Mouse (Mus musculus) cerebellum, adult (tissue): ENCODE data around the gene Cyp2d22.
"Not testable (repeated sequence)": the region's sequence is repeated elsewhere in the genome, so short reads cannot be mapped to it uniquely, and the experiment has no call there.

Experiments used
- ATAC-seq: cut with Nextera tagmentation; 2 replicates; pipeline ENCODE4 v1.9.2; 2017; ENCODE audit warnings: mild to moderate bottlenecking, moderate library complexity, mixed read lengths; ENCODE audit not compliant: insufficient number of reproducible peaks, low FRiP score, low TSS enrichment

Gene Cyp2d22

DNA sequence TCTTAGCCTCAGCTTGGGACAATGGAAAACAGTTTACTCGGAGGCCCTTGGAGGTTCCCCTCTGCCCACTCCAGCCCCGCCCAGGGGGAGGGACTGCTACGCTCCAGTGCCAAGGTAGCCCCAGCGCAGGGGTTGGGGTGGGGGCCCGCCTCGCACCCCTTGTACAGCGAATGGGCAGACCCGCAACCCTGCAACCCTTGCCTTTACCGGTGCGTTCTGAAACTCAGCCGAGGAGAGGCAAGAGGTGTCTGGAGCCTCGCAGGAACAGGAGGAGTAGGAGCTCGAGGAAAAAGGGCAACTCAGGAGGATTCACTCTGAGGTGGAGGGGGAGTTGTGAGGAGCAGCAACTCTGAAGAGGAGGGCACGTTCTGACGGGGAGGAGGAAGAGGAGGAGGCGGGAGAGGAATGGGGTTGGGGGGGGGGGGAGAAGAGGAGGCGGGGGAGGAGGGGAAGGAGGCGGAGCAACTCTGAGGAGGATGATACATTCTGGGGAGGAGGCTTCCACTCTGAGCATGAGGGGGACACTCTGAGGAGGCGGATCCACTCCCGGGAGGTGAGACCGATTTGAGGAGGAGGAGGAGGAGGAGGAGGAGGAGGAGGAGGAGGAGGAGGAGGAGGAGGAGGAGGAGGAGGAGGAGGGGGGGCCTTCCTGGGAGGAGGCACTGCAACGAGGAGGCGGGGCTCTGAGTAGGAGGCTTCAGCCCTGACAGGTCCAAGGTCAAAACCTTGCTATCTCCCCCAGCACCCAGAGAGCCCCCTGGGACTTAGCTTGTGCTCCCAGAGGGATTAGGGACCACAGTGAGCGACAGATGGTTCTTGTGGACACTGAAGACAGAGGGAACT, at the start of gene Cyp2d22:
TSS of gene Cyp2d22 (minus strand) at position 390 of the 843 bp plus-strand sequence.
- ATAC-seq = peak; percentile 81

DNA sequence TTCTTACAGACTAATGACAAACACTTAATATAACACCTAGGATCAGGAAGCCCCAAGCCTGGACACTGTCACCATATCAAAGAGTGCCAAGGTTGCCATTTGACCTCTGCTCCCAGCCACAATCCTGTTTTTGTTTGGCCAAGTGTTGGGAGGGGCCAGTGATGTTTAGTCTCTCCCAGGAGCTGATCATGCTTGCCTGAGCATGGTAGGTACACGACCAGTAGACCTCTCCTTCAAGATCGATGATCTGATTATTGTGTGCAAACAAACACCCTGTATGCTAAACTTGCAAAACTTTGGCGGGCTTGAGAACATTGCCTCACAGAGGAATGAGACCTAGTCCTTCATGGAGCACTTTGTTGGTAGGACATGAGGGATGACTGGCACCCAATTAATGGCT, 43.4 kb upstream of the Cyp2d22 start:
- no peak for ATAC-seq

DNA sequence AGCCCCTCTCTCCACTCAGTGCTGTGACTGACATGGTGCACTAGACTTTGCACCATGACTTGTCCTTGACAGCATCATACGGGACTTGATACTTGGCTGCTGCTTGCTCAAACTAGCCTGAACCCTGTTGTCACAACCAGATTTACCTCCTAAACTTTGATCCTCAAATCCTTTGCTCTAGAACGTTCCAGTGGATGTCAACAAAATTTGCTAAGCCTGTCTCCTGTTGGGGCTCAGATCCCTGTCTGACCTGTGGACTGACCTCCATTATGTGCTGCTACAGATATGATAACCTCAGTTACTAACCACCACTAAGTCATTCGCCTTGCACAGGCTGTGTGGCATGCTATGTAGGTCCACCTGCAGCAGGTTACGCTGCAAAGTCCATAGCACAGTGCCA, 42.9 kb upstream of the Cyp2d22 start:
- ATAC-seq = no peak

DNA sequence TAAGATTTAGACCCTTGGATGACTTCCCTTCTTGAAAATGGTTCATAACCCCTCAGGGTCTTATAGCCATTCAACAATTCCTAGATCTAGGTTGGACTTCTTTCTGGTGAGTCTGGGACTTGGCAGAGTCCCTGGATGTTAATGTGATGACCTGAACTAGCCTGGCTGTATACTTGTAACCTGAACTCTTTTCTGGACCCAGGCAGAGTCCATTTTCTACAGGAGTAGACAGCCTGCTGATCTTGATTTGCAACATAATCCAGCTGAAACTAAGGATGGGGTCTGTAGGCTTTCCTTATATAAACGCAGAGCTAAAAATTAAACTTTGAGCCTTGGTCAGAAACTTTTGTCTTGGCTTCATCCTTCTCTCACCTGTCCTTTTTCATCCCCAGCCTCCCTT, 38.6 kb upstream of the Cyp2d22 start:
- no peak for ATAC-seq

DNA sequence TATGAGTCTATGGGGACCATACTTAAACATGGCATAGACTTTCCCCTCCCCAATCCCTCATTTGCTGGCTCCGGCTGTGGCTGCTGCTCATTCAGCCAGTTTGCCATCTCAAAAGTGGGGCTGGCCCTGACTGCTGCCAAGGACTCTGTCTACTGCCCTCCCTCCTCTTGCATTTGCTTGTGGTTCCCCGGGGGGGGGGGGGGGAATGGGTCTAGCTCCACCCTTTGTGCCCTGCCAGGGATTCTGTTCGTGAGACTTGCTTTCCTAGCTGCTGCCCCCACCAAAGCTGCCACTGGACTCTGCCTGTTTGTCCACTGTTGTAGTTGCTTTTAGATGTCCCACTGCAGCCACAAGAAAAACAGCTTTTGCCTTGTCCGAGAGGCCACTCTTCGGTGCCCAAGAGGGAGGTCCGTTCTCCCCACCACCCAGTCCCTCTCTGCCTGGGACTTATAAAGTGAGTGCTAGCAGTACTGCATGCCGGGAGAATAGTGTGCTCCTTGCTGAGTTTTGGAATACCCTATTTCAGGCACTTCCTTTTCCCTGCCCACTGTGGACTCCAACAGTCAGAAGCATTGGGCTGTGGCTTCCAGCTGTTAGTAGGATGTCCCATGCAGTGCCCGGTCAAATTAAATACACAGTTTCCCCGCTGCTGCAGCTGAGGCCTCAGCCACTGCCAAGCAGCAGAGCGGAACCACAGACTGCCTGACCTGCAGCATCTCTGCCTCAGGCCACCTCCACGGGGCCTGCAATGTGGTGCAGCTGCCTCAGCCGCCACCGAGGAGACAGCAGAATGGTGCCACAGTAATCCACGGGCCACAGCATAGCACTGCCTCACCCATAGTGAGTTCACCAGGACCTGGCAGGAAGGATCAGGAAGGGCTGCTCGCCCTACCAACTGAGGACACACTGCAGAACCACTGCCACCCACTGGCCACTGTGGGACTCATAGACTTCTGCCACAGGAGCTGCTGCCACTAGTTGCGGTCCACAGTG, 37.0 kb upstream of the Cyp2d22 start:
- peak; percentile 99 for ATAC-seq

DNA sequence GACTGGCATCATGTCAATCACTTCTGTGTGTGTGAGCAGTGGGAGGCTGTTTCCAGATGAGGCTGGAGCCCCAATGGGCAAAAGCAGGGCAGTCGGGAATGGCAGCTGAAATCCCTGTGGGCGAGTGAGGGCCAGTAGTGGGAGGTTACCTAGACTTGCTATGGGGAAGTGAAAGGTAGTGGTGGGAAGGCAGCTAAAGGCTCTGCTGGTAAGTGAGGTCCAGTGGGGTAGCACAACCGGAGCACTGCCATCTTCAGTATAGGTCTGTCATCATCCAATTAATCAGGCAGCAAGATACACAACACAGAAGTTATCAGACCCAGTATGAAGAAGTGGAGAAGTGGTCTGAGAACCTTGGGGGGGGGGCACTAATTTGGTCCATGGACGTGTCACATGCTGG, 27.5 kb upstream of the Cyp2d22 start:
- ATAC-seq = no peak

DNA sequence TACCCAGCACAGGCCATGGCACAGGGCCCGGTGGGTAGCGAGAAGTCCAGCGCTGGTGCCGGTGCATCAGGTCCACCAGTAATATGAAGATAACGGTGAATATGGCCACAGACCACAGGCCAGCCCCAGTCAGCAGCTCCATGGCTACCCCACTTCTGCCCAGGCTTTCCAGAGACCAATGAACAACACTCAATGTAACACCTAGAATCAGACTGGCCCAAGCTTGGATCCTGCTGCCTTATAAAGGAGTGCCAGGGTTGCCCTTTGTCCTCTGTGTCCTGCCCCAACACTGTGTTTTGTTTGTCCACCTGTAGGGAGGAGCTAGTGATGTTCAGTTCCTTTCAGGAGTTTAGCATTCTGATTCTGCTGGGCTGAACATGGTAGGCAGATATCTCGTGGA, 26.9 kb upstream of the Cyp2d22 start, which contains the start of gene Cyp2d10:
TSS of gene Cyp2d10 (minus strand) at position 215 of the 400 bp plus-strand sequence.
- no peak for ATAC-seq

DNA sequence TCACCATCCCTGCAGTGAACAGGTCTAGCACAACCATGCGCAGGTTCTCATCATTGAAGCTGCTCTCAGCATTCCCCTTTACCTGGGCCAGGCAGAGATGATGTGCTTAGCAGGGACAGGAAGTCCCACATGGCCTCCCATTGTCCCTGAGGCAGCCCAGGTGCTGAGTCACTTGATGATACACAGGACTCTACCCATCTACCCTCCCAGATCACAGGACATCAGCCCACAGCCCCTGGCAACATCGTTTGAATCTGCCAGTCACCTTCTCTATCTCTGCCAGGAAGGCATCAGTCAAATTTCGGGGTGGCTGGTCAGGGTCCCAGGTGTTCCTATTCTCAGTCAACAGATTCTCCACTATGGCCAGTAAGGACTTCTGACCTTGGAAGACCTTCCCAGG, 24.1 kb upstream of the Cyp2d22 start:
- no peak for ATAC-seq

DNA sequence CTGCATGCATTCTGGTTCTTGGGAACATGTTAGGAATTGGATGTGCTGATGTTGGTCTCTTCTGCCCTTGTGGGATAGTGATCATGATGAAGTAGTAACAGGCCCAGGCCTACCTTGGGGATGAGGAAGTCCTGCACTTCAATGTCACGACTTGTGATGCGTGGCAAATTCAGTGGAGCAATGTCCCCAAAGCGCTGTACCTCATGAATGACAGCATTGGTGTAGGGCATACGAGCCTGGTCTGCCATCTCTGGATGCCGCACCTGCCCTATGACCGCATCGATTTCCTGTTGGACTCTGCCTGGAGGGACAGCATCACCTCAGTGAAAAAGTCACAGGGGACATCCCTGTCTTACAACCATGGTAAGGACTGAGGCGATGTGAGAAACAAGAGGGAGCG, 23.5 kb upstream of the Cyp2d22 start:
- ATAC-seq = no peak

DNA sequence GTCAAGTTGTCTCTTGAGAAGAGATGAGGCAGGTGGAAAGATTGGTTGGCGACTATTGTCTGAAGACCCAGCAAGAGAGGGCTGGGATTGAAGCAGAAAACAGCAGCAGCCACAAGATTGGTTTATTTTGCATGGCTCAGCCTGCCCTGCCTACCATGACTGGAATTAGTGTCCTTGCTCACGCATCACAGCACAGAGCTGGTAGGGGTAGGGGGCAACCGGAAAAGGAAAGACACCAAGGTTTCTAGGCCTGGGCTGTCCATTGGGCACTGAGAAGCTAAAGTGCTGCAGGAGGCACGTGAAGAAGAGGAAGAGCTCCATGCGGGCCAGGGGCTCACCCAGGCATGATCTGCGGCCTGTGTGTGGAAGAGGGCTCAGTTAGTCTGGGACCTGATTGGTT, 22.7 kb upstream of the Cyp2d22 start:
- no peak for ATAC-seq

DNA sequence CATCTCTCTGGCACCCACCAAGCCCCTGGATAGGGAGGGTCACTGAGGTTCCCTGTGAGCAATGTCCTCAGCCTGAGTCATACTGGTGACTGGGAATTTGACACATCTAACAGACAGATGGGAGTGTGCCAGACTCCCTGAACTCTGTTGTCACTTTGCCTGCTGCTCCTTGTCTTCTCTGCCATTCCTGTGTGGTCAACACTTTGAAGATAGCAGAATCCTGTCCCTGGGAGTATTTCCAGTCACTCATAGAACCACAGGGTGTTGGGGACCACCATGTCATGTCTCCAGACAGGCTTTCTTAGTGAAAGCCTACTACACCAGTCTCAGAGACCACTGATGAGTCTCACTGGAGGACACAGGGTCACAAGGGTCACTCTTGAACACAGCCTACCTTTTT, 22.0 kb upstream of the Cyp2d22 start:
- no peak for ATAC-seq

DNA sequence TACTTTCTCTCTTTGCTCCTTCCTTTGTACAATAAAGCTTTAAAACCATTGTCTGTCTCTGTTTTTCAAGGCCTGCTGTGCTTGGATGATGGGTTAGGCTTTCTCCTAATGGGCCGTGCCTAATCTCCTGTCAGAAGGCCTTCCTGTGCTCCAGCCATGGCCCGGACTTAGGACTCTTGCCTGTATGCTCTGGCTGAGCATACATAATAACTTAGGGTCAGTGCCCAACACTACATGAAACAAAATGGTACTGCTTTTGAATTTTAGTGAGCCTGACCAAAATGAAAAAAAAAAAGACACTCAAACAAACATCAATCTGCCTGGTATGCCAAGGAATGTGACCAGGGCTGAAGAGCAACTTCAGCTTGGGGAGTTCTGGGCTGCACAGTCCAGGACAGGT, 21.5 kb upstream of the Cyp2d22 start:
- ATAC-seq = no peak

DNA sequence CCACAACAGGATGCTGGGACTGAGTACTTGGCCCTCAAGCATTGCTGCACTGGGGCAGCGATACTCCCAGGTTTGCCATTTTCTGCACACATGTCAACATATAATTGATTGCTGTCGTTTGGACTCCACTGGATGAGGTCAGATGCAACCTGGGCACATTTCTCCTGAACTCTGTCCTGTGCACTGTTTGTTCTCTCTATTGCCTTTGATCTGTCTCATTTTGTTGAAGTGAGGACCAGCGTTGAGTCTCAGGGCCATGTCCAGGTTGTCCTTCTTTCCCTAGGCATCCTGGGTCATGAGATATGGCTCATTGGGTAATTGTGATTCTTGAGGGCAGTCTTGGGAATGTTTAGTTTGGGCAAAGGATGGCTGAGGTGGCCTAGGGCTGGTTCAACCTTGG, 15.9 kb upstream of the Cyp2d22 start:
- ATAC-seq = not testable (repeated sequence)

DNA sequence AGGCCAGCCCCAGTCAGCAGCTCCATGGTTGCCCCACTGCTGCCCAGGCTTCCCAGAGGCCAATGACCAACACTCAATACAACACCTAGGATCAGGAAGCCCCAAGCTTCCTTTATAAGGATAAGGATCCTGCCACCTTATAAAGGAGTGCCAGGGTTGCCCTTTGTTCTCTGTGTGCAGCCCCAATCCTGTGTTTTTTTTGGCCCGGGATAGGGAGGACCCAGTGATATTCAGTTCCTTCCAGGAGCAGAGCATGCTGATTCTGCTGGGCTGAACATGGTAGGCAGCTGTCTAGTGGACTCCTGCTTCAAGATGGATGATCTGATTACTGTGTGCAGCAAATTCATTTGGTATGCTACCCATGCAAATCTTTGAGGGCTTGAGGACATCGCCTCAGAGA, 13.9 kb upstream of the Cyp2d22 start, which contains the start of gene Cyp2d11:
TSS of gene Cyp2d11 (minus strand) at position 101 of the 400 bp plus-strand sequence.
- not testable (repeated sequence) for ATAC-seq

DNA sequence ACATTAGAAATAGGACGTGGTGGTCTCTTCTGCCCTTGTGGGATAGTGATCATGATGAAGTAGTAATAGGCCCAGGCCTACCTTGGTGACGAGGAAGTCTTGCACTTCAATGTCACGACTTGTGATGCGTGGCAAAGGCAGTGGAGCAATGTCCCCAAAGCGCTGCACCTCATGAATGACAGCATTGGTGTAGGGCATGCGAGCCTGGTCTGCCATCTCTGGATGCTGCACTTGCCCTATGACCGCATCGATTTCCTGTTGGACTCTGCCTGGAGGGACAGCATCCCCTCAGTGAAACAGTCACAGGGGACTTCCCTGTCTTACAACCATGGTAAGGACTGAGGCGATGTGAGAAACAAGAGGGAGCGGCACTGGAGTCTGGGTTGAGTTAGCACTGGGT, 9.9 kb upstream of the Cyp2d22 start:
- ATAC-seq = not testable (repeated sequence)

DNA sequence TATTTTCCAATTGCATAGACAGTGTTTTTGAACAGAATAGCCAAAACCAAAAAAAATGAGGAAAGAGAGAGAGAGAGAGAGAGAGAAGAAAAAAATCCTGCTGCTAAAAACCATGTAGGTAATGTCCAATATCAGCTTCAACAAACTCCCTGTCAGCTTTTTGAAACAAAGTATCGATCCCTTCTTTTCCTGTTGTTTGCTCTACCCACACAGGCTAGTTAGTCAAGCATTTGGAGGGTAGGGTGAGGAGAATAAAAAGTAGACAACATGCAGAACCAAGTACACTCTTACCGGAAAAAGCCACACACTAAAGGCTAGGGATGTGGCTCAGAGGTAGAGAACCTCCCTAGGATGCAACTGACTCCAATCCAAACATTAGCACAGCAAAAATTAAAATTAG, 5.7 kb upstream of the Cyp2d22 start:
- no peak for ATAC-seq

DNA sequence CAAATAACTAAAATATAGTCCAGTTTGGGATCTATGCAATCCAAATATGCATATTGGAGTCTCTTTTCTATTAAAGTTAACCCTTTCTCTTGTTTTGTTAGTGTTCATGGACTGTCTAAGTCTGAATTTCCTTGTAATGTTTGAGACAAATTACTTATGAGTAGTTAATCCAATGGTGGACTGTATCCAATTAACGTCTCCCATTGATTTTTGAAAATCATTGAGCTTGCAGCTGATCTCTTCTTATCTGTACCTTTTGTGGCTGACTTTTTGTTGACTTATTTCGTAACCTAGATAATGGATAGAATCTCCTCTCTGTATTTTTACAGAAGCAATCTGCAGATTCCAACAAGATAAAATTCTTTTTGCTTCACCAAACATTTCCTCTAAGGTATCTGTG, 2.4 kb upstream of the Cyp2d22 start:
- ATAC-seq = no peak

DNA sequence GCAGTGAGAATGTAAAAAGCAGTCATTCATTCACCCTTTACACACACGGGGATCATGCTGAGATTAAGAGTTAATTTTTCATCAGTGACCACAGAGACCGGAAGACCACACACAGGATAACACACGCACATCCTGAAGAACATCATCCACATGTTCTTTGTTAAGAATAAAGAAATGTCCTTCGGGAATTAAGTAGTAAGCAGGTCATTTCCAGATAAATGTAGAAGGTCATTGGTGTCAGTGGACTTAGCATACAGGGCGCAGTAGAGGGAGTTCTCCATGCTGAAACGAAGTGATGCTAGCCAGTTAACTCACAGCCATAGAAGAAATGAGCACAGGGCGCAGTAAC, 628 bp upstream of the Cyp2d22 start:
- no peak for ATAC-seq

DNA sequence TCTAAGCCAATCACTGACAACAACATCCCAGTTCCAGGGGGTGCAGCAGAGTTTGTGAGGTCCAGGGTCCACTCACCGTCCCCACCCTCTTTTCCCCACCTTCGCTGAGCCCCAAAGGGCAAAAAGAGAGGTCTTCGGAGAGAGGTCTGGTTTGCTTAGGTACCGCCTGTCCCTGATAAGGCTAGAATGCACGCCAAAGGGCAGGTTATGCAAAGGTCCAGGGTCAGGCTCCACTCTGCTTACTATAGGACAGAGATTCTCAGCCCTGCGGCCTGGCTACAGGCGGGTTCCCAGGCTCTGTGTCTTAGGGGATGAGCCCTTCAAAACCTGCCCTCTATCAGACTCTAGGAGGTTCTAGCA, 569 bp downstream of the Cyp2d22 start:
- ATAC-seq = no peak

DNA sequence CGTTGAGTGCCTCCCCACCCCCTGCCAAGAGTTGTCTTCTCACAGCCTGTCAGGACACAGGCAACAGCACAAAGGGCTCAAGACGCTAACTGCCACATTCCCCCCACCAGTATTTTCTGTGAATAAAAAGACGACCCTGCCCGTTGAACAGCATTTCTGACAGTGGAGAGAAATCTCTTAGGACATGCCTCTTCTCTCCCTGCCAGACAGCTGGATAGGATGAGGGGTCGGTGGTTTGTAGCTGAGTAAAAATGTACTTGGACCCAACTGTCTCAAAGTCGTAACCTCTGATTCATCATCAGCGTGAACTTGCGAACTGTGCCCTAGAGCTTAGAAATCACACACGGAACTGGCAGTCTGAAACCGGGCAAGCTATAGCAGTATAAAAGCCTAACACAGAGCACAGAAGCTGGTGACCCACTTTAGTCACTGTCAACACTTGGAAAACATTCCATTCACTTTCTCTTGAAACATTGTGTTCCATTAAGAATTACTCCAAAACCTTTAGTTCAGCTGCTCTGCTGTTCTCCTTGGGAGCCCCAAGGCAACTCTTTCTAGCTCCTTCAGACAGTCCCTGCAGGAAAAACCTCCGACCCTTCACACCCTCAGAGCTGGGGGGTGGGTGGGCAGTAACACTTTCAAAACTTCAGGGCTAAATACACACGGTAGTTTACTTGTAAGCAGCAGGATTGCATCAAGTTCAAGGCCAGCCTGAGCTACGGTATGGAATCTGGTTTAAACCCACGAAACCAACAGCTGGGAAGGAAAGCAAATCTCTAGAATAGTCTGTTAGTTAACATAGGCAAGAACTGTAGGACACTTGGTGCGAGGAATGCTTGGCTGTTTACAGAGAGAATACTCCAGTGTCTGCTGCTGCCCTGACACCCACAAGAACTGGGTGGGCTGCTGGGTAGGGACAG, 1.5 kb downstream of the Cyp2d22 start:
- no peak for ATAC-seq
